ENCODE assay signal across 8 mouse cellular contexts in the genomic region with DNA sequence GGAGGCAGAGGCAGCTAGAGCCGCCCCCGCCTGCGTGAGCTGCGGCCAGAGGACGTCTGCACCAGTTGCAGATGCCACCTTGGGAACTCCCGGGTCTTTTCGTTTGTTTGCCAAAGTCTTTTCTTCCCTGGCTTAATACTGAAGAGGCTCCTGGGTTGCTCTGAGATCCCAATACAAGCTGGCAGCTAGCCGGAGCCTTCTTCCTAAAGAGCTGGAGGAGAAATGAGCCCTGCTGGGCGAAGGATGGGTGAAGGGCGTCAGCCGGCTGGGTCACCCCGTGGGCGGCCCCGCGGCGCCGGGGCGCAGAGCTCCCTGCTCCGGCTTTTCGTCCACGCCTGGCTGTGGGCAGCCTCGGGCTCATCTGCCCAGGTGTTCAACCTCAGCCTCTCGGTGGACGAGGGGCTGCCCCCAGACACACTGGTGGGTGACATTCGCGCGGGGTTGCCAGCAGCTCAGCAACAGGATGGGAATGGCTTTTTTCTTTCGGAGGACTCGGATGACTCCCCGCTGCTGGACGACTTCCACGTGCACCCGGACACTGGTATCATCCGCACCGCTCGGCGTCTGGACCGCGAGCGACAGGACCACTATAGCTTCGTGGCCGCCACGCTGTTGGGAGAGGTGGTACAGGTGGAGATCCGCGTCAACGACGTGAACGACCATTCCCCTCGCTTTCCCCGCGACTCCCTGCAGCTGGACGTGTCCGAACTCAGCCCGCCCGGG. TPM values are rescaled to one million over a fixed set of nuclear protein-coding genes. Genes with fewer than 3 reads are reported as not detected.
DNase-seq lines count a peak whose midpoint lies in the region; ATAC-seq and TF ChIP-seq lines count a peak whose summit lies in the region.

A gene (plus strand): TSS at position 223 of the 723 bp plus-strand sequence.

- TF ChIP-seq CTCF in kidney, adult 2 months (conservative IDR thresholded peaks at IDR 0.05; ENCODE audit: insufficient read depth, insufficient read length, low read depth, low read length) = no peak
- TF ChIP-seq CTCF in thymus, adult 2 months (IDR thresholded peaks at IDR 0.05; ENCODE audit: borderline replicate concordance, control insufficient read depth, extremely low read depth, insufficient read depth, low read length, poor library complexity) = no peak

- WGBS in kidney, adult 2 months = under 1% methylated on average over 55 of the region's 55 CpGs
- WGBS in forebrain, embryonic 16.5 days = under 1% methylated on average over 55 of the region's 55 CpGs
- under 1% methylated on average over 55 of the region's 55 CpGs for WGBS in limb, embryonic 11.5 days
- 5% methylated on average over 55 of the region's 55 CpGs for WGBS in thymus, adult 2 months

- H3K4me1 ChIP-seq in kidney, adult 2 months (ENCODE audit: control insufficient read depth, insufficient read depth, low read length) = no peaks in the 10 kb centered on the region
- peaks cover 28% of the 10 kb centered on the region for H3K4me1 ChIP-seq in forebrain, embryonic 16.5 days (replicated peaks; ENCODE audit: control insufficient read depth, insufficient read depth, low read length)
- peaks cover 14% of the 10 kb centered on the region for H3K4me1 ChIP-seq in limb, embryonic 11.5 days (ENCODE audit: control insufficient read depth, insufficient read depth, low read length)
- no peaks in the 10 kb centered on the region for H3K4me1 ChIP-seq in thymus, adult 2 months (replicated peaks; ENCODE audit: control insufficient read depth, insufficient read depth, low read length)

- H3K27me3 ChIP-seq in kidney, adult 2 months (replicated peaks; ENCODE audit: control insufficient read depth, insufficient read depth, low read length) = 0 out of 2 replicates have a peak, but pooled peaks cover 2% of the 10 kb centered on the region
- H3K27me3 ChIP-seq in forebrain, embryonic 16.5 days (replicated peaks; ENCODE audit: control insufficient read depth, insufficient read depth, low read length) = peaks cover 32% of the 10 kb centered on the region
- H3K27me3 ChIP-seq in limb, embryonic 11.5 days (ENCODE audit: control insufficient read depth, insufficient read depth, low read length) = peaks cover 47% of the 10 kb centered on the region
- H3K27me3 ChIP-seq in thymus, adult 2 months (ENCODE audit: control insufficient read depth, insufficient read depth, low read length) = peaks cover 2% of the 10 kb centered on the region; the same call in 1 of the 2 replicates

- H3K4me3 ChIP-seq in kidney, adult 2 months (ENCODE audit: insufficient read depth, low read depth, low read length) = peak within 1 kb of the TSS; percentile 24
- peak within 1 kb of the TSS; percentile 50 for H3K4me3 ChIP-seq in forebrain, embryonic 16.5 days (replicated peaks; ENCODE audit: low read length)
- peak within 1 kb of the TSS; percentile 54 for H3K4me3 ChIP-seq in limb, embryonic 11.5 days (ENCODE audit: low read depth, low read length)
- no peak within 1 kb of the TSS for H3K4me3 ChIP-seq in thymus, adult 2 months (ENCODE audit: control insufficient read depth, insufficient read depth, low read length)

- peak; percentile 19 for ATAC-seq in forebrain, embryonic 16.5 days
- peak; percentile 40; the same call in 1 of the 2 replicates for ATAC-seq in limb, embryonic 11.5 days (ENCODE audit: insufficient number of reproducible peaks, low FRiP score, low TSS enrichment, low read depth)

- no peak for TF ChIP-seq POLR2A in kidney, adult 2 months (IDR thresholded peaks at IDR 0.05; ENCODE audit: low read depth, low read length)
- no peak for TF ChIP-seq POLR2A in thymus, adult 2 months (IDR thresholded peaks at IDR 0.05; ENCODE audit: control insufficient read depth, extremely low read depth, insufficient read depth, low read length, poor library complexity)

- H3K9me3 ChIP-seq in forebrain, embryonic 16.5 days (ENCODE audit: control insufficient read depth, low read length) = no peaks in the 10 kb centered on the region
- H3K9me3 ChIP-seq in limb, embryonic 11.5 days (ENCODE audit: control insufficient read depth, low read length) = no peaks in the 10 kb centered on the region

- H3K9ac ChIP-seq in forebrain, embryonic 16.5 days (replicated peaks; ENCODE audit: low read depth, low read length) = peak within 1 kb of the TSS; percentile 54
- peak within 1 kb of the TSS; percentile 58 for H3K9ac ChIP-seq in limb, embryonic 11.5 days (ENCODE audit: low read length)

- no peak for DNase-seq in kidney, adult 2 months
- DNase-seq in kidney, adult 9 months = no peak
- peak; percentile 29 for DNase-seq in adrenal gland, postnatal 14 days
- DNase-seq in limb, embryonic 11.5 days (ENCODE audit: low spot score) = peak; percentile 59
- DNase-seq in retina, postnatal 1 day = peak; percentile 42
- DNase-seq in thymus, adult 2 months = no peak
- DNase-seq in MN1 (ENCODE audit: low spot score) = no peak

- H3K36me3 ChIP-seq in kidney, adult 2 months (ENCODE audit: control insufficient read depth, insufficient read depth, low read length) = no peaks in the 10 kb centered on the region
- H3K36me3 ChIP-seq in forebrain, embryonic 16.5 days (ENCODE audit: control insufficient read depth, insufficient read depth) = no peaks in the 10 kb centered on the region
- H3K36me3 ChIP-seq in limb, embryonic 11.5 days (ENCODE audit: control insufficient read depth, insufficient read depth, low read length) = no peaks in the 10 kb centered on the region
- H3K36me3 ChIP-seq in thymus, adult 2 months (ENCODE audit: control insufficient read depth, insufficient read depth, low read length) = no peaks in the 10 kb centered on the region

- no peak within 1 kb of the TSS for H3K27ac ChIP-seq in kidney, adult 2 months (ENCODE audit: insufficient read depth, low read depth, low read length)
- no peak within 1 kb of the TSS for H3K27ac ChIP-seq in forebrain, embryonic 16.5 days (ENCODE audit: low read length)
- H3K27ac ChIP-seq in limb, embryonic 11.5 days (replicated peaks; ENCODE audit: low read depth, low read length) = no peak within 1 kb of the TSS
- H3K27ac ChIP-seq in thymus, adult 2 months (ENCODE audit: control insufficient read depth, insufficient read depth, low read length) = no peak within 1 kb of the TSS

- H3K4me2 ChIP-seq in forebrain, embryonic 16.5 days (ENCODE audit: low read length) = peak within 1 kb of the TSS; percentile 100
- H3K4me2 ChIP-seq in limb, embryonic 11.5 days (ENCODE audit: low read depth, severe bottlenecking) = peak within 1 kb of the TSS; percentile 94

RNA-seq across cellular contexts. Expression of the gene that starts here (rescaled TPM):
- polyA plus RNA-seq in kidney, adult 2 months (2012; rRNA removed) = 0.03 TPM in 2 replicates
- total RNA-seq in adrenal gland, postnatal 14 days (2021) = 1.3 and 1.5 TPM in 2 replicates
- polyA plus RNA-seq in forebrain, embryonic 16.5 days (2015; fragmentation: Nextera tagmentation; extraction: Ambion mirVana) = 0.51 and 0.68 TPM in 2 replicates
- 0.17 and 0.31 TPM in 2 replicates for polyA plus RNA-seq in limb, embryonic 11.5 days (2014; fragmentation: Nextera tagmentation; extraction: Ambion mirVana)
- 0.31 and 0.32 TPM in 2 replicates for polyA plus RNA-seq in thymus, adult 2 months (2012; rRNA removed)

Comparison
In these comparisons a context has a peak if more than half of its experiments do, and no peak if none do; other contexts are left out.
1. Peak in ATAC-seq, H3K4me3 ChIP-seq, H3K9ac ChIP-seq and H3K4me2 ChIP-seq in forebrain, embryonic 16.5 days; RNA of the gene not detected or under 1 TPM.
2. Peak in DNase-seq, ATAC-seq, H3K4me3 ChIP-seq, H3K9ac ChIP-seq and H3K4me2 ChIP-seq in limb, embryonic 11.5 days; RNA of the gene not detected or under 1 TPM.
3. DNase-seq: peak in adrenal gland, postnatal 14 days (single experiment) and retina, postnatal 1 day (single experiment); none in kidney, adult 2 months (single experiment), kidney, adult 9 months (single experiment), thymus, adult 2 months (single experiment) and MN1 (single experiment).